ENCODE assay signal across 8 mouse cellular contexts in genomic region chr5:36398463-36399364, GRCm38 (mm10). TPM values are rescaled to one million over a fixed set of nuclear protein-coding genes. Genes with fewer than 3 reads are reported as not detected.
DNase-seq lines count a peak whose midpoint lies in the region; ATAC-seq lines count a peak whose summit lies in the region.

No protein-coding gene starts in this region.

- H3K4me1 ChIP-seq in embryonic facial prominence, embryonic 12.5 days = peaks cover 21% of the 10 kb centered on the region

- no peak overlapping the region for H3K4me3 ChIP-seq in embryonic facial prominence, embryonic 12.5 days

- H3K27ac ChIP-seq in embryonic facial prominence, embryonic 12.5 days = no peak overlapping the region

- peak; percentile 79 for DNase-seq in ZHBTc4 (ENCODE audit: low read depth, low spot score)
- peak; percentile 78 to 81 for DNase-seq in heart, postnatal 10 days
- peak; percentile 79 to 89 for DNase-seq in kidney, postnatal 25 days
- peak; percentile 73 for DNase-seq in lung, postnatal 10 days
- peak; percentile 48 for DNase-seq in right cerebral cortex, postnatal 14 days

- no peaks in the 10 kb centered on the region for H3K9me3 ChIP-seq in embryonic facial prominence, embryonic 12.5 days

- intact Hi-C loops in heart, postnatal 10 days (cut with DNase I) = loop anchor here (1.0 to 10.0 kb wide), 6 partner anchors 75 to 514 kb away; no protein-coding TSS in a partner anchor

- H3K4me2 ChIP-seq in embryonic facial prominence, embryonic 12.5 days (replicated peaks) = peak overlapping the region; percentile 16; the same call in 1 of the 2 replicates

- 7% methylated on average over 18 of the region's 18 CpGs for WGBS in embryonic facial prominence, embryonic 12.5 days

- ATAC-seq in CD4-positive, CD25-positive, alpha-beta regulatory T cell, adult 4 months = peak; percentile 24
- 0 out of 2 replicates have a peak, but pooled peaks have one; percentile 23 for ATAC-seq in embryonic facial prominence, embryonic 12.5 days (ENCODE audit: insufficient number of reproducible peaks, insufficient read depth, low FRiP score, low TSS enrichment)
- no peak for ATAC-seq in monocyte, adult 5-6 weeks (replicated peaks; ENCODE audit: insufficient number of reproducible peaks, low FRiP score, low TSS enrichment, poor library complexity, severe bottlenecking)

- H3K36me3 ChIP-seq in embryonic facial prominence, embryonic 12.5 days = no peaks in the 10 kb centered on the region

- H3K27me3 ChIP-seq in embryonic facial prominence, embryonic 12.5 days = peaks cover 21% of the 10 kb centered on the region

- H3K9ac ChIP-seq in embryonic facial prominence, embryonic 12.5 days = no peak overlapping the region

RNA-seq across cellular contexts. Expression of gene Sorcs2, which starts 0.8 kb away (rescaled TPM):
- polyA plus RNA-seq in CD4-positive, CD25-positive, alpha-beta regulatory T cell, adult 4 months (2017; shearing (Covaris generic)) = 1 to 10 TPM; 4.5 to 4.7 TPM
- polyA plus RNA-seq in embryonic facial prominence, embryonic 12.5 days (2016; fragmentation: Nextera tagmentation; extraction: Ambion mirVana) = 12.7 and 12.9 TPM in 2 replicates
- total RNA-seq in heart, postnatal 10 days (2021) = 10 to 100 TPM; 12.2 to 12.5 TPM
- 0.85 to 4.7 TPM (median 1.4 TPM) in 3 replicates for total RNA-seq in monocyte, adult 5-6 weeks (2017)
